ENCODE assay signal across 8 mouse cellular contexts in genomic region chr4:148627246-148627645, GRCm38 (mm10). TPM values are rescaled to one million over a fixed set of nuclear protein-coding genes. Genes with fewer than 3 reads are reported as not detected.
DNase-seq lines count a peak whose midpoint lies in the region; ATAC-seq and TF ChIP-seq lines count a peak whose summit lies in the region.

No protein-coding gene starts in this region.

- TF ChIP-seq CTCF in layer of hippocampus, adult 2 months (conservative IDR thresholded peaks at IDR 0.05), result no peak

- 62% methylated on average over 3 of the region's 3 CpGs for WGBS in limb, embryonic 10.5 days
- 61% methylated on average over 3 of the region's 3 CpGs for WGBS in neural tube, embryonic 13.5 days

- no peaks in the 10 kb centered on the region for H3K9me3 ChIP-seq in limb, embryonic 10.5 days (replicated peaks)
- H3K9me3 ChIP-seq in neural tube, embryonic 13.5 days, result no peaks in the 10 kb centered on the region

- peaks cover 26% of the 10 kb centered on the region for H3K4me1 ChIP-seq in limb, embryonic 10.5 days
- peaks cover 35% of the 10 kb centered on the region for H3K4me1 ChIP-seq in neural tube, embryonic 13.5 days (replicated peaks)

- H3K4me2 ChIP-seq in neural tube, embryonic 13.5 days, result peak overlapping the region; percentile 99

- peak overlapping the region; percentile 99 for H3K4me3 ChIP-seq in layer of hippocampus, adult 2 months
- H3K4me3 ChIP-seq in limb, embryonic 10.5 days, result peak overlapping the region; percentile 100
- H3K4me3 ChIP-seq in neural tube, embryonic 13.5 days, result peak overlapping the region; percentile 99

- H3K27ac ChIP-seq in layer of hippocampus, adult 2 months, result peak overlapping the region; percentile 98
- peak overlapping the region; percentile 100 for H3K27ac ChIP-seq in limb, embryonic 10.5 days
- H3K27ac ChIP-seq in neural tube, embryonic 13.5 days (replicated peaks), result no peak overlapping the region; the same call in 1 of the 2 replicates

- no peak for DNase-seq in layer of hippocampus, adult 2 months (ENCODE audit: low spot score in 2 of 2)
- no peak for DNase-seq in layer of hippocampus, adult 18-20 months (ENCODE audit: low spot score in 2 of 2)
- DNase-seq in limb, embryonic 10.5 days (ENCODE audit: low spot score), result no peak
- DNase-seq in frontal cortex, adult 2 months (ENCODE audit: extremely low spot score in 1 of 2, low spot score in 1 of 2), result no peak
- no peak for DNase-seq in layer of hippocampus, adult 9-10 months (ENCODE audit: low spot score)
- no peak for DNase-seq in adrenal gland, adult 2 months

- H3K9ac ChIP-seq in neural tube, embryonic 13.5 days, result peak overlapping the region; percentile 99

- H3K27me3 ChIP-seq in limb, embryonic 10.5 days (ENCODE audit: low read depth, poor library complexity, severe bottlenecking), result no peaks in the 10 kb centered on the region
- H3K27me3 ChIP-seq in neural tube, embryonic 13.5 days, result no peaks in the 10 kb centered on the region

- peaks cover 31% of the 10 kb centered on the region for H3K36me3 ChIP-seq in limb, embryonic 10.5 days
- H3K36me3 ChIP-seq in neural tube, embryonic 13.5 days, result peaks cover 28% of the 10 kb centered on the region

- ATAC-seq in erythroblast, adult 5-6 weeks (replicated peaks; ENCODE audit: low FRiP score, poor library complexity, severe bottlenecking), result peak; percentile 27
- ATAC-seq in neural tube, embryonic 13.5 days (ENCODE audit: low read depth), result peak; percentile 51

RNA-seq across cellular contexts. Expression of gene Tardbp, which starts 0.4 kb away (rescaled TPM):
- 100 to 1,000 TPM; 233 to 237 TPM for total RNA-seq in layer of hippocampus, adult 2 months (2021)
- total RNA-seq in layer of hippocampus, adult 18-20 months (2021), result 100 to 1,000 TPM; 195 to 227 TPM
- total RNA-seq in erythroblast, adult 5-6 weeks (2015; ENCODE audit: low replicate concordance), result 83.6 and 89.4 TPM in 2 replicates
- 112 and 199 TPM in 2 replicates for total RNA-seq in erythroblast, adult 5-6 weeks (2017; ENCODE audit: low replicate concordance)
- 446 and 455 TPM in 2 replicates for polyA plus RNA-seq in limb, embryonic 10.5 days (2016; fragmentation: Nextera tagmentation; extraction: Ambion mirVana)
- 223 and 264 TPM in 2 replicates for polyA plus RNA-seq in neural tube, embryonic 13.5 days (2015; fragmentation: Nextera tagmentation; extraction: Ambion mirVana)
- polyA plus RNA-seq in frontal cortex, adult 2 months (2012; rRNA removed), result 286 and 304 TPM in 2 replicates
- 100 to 1,000 TPM; 240 to 255 TPM for total RNA-seq in adrenal gland, adult 2 months (2021)
- polyA plus RNA-seq in adrenal gland, adult 2 months (2012; rRNA removed), result 8.0 and 10.3 TPM in 2 replicates

RNA-seq across cellular contexts. Expression of gene Gm572, which starts 15.9 kb away (rescaled TPM):
- total RNA-seq in layer of hippocampus, adult 2 months (2021), result not detected
- not detected for total RNA-seq in layer of hippocampus, adult 18-20 months (2021)
- not detected in 2 replicates for total RNA-seq in erythroblast, adult 5-6 weeks (2015; ENCODE audit: low replicate concordance)
- total RNA-seq in erythroblast, adult 5-6 weeks (2017; ENCODE audit: low replicate concordance), result not detected in 2 replicates
- not detected in 2 replicates for polyA plus RNA-seq in limb, embryonic 10.5 days (2016; fragmentation: Nextera tagmentation; extraction: Ambion mirVana)
- not detected in 2 replicates for polyA plus RNA-seq in neural tube, embryonic 13.5 days (2015; fragmentation: Nextera tagmentation; extraction: Ambion mirVana)
- polyA plus RNA-seq in frontal cortex, adult 2 months (2012; rRNA removed), result not detected in 2 replicates
- total RNA-seq in adrenal gland, adult 2 months (2021), result not detected
- 0.07 TPM in 1 of 2 replicates, not detected in the other for polyA plus RNA-seq in adrenal gland, adult 2 months (2012; rRNA removed)

RNA-seq across cellular contexts. Expression of gene Masp2, which starts 24.9 kb away (rescaled TPM):
- 1 to 10 TPM; 3.8 to 5.4 TPM for total RNA-seq in layer of hippocampus, adult 2 months (2021)
- 1 to 10 TPM; 3.4 to 3.9 TPM for total RNA-seq in layer of hippocampus, adult 18-20 months (2021)
- not detected in 2 replicates for total RNA-seq in erythroblast, adult 5-6 weeks (2015; ENCODE audit: low replicate concordance)
- 0.28 TPM in 1 of 2 replicates, not detected in the other for total RNA-seq in erythroblast, adult 5-6 weeks (2017; ENCODE audit: low replicate concordance)
- 0.33 and 0.51 TPM in 2 replicates for polyA plus RNA-seq in limb, embryonic 10.5 days (2016; fragmentation: Nextera tagmentation; extraction: Ambion mirVana)
- polyA plus RNA-seq in neural tube, embryonic 13.5 days (2015; fragmentation: Nextera tagmentation; extraction: Ambion mirVana), result 0.58 and 1.1 TPM in 2 replicates
- 3.5 and 3.6 TPM in 2 replicates for polyA plus RNA-seq in frontal cortex, adult 2 months (2012; rRNA removed)
- 1 to 10 TPM in 1 of 2 experiments, under 1 TPM in 1; 0.55 to 5.6 TPM for total RNA-seq in adrenal gland, adult 2 months (2021)
- polyA plus RNA-seq in adrenal gland, adult 2 months (2012; rRNA removed), result 3.5 and 6.5 TPM in 2 replicates

RNA-seq across cellular contexts. Expression of gene Srm, which starts 35.9 kb away (rescaled TPM):
- 10 to 100 TPM; 68.1 to 70.2 TPM for total RNA-seq in layer of hippocampus, adult 2 months (2021)
- total RNA-seq in layer of hippocampus, adult 18-20 months (2021), result 10 to 100 TPM; 70.4 to 71.7 TPM
- total RNA-seq in erythroblast, adult 5-6 weeks (2015; ENCODE audit: low replicate concordance), result 25.7 and 26.5 TPM in 2 replicates
- 2.4 and 9.6 TPM in 2 replicates for total RNA-seq in erythroblast, adult 5-6 weeks (2017; ENCODE audit: low replicate concordance)
- 249 and 363 TPM in 2 replicates for polyA plus RNA-seq in limb, embryonic 10.5 days (2016; fragmentation: Nextera tagmentation; extraction: Ambion mirVana)
- polyA plus RNA-seq in neural tube, embryonic 13.5 days (2015; fragmentation: Nextera tagmentation; extraction: Ambion mirVana), result 159 and 160 TPM in 2 replicates
- 75.6 and 87.9 TPM in 2 replicates for polyA plus RNA-seq in frontal cortex, adult 2 months (2012; rRNA removed)
- total RNA-seq in adrenal gland, adult 2 months (2021), result 10 to 100 TPM; 75.6 to 79.4 TPM
- 123 and 157 TPM in 2 replicates for polyA plus RNA-seq in adrenal gland, adult 2 months (2012; rRNA removed)
